Mouse (Mus musculus): ENCODE data around the gene Topors.
A peak's percentile ranks its signal among the peaks of the same experiment; 100 is the strongest.

Topors gene

DNA sequence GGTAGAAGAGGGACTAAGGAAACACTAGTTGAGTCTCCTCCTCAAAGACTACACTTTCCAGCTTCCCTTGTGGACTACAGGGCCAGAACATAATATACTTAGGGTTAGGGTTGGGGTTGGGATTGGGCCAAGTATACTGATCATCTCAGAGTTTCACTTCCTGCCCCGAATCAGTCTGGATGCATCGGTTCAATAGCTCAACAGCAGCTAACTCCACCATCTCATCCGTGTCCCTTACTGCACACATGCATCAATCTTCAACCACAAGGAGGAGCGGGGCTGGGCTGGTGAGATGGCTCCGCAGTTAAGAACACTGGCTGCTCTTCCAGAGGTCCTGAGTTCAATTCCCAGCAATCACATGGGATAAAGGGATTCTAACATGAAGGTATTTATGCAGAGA, 18.7 kb downstream of the Topors start:
- DNase-seq (ENCODE audit: low spot score): no peak

DNA sequence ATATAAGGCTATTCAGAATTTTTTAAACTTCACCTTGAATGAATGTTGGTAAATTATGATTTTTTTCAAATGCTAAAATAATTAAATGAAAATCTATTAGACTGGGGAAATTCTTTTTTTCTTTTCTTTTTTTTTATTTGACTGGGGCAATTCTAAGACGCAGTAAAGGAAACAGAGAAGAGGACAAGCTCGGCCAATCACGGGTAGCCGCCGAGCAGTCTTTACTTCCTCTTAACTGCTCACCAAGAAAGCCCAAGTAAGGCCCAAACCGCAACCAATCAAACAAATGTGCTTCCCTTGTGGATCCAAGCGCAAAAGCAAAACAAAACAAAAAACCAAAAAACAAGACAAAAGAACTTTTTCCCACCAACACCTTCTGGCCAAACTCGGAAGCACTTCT, 25.6 kb downstream of the Topors start:
- DNase-seq (ENCODE audit: low spot score): no peak

DNA sequence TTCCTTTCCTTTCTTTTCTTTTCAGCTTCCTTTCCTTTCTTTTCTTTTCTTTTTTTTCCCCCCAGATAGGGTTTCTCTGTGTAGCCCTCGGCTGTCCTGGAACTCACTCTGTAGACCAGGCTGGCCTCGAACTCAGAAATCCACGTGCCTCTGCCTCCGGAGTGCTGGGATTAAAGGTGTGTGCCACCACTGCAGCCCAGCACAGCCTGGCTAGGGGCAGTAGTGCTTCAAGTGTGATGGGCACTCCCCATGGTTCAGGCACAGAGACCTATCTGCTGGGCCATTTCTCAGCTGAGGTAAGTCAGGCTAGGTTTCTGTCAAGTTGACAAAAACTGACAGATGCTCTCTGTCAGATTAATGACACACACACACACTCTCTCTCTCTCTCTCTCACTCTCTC, 26.6 kb downstream of the Topors start:
- DNase-seq (ENCODE audit: low spot score): no peak

DNA sequence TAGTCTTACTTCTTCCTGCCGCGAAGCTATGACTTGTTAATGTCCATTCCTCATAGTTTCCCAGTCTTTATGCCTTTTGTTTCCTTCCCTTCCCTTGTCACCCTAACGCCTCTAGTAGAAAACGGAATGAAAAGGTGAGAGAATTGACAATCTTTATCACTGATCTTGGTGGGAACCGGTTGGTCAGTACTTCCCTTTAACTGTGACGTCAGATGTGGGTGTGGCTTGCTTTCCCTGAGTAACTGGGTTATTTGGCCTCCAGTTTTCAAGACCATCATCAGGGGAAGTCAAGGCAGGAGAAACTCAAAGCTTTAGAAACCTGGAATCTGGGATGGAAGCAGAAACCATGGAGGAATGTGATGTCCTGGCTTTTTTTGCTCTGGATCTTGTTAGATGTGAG, 27.7 kb downstream of the Topors start:
- DNase-seq (ENCODE audit: low spot score): no peak

GRCm38 (mm10) chr4:40240272-40240744, 29.3 kb downstream of the Topors start:
- no peak for DNase-seq (ENCODE audit: low spot score)

DNA sequence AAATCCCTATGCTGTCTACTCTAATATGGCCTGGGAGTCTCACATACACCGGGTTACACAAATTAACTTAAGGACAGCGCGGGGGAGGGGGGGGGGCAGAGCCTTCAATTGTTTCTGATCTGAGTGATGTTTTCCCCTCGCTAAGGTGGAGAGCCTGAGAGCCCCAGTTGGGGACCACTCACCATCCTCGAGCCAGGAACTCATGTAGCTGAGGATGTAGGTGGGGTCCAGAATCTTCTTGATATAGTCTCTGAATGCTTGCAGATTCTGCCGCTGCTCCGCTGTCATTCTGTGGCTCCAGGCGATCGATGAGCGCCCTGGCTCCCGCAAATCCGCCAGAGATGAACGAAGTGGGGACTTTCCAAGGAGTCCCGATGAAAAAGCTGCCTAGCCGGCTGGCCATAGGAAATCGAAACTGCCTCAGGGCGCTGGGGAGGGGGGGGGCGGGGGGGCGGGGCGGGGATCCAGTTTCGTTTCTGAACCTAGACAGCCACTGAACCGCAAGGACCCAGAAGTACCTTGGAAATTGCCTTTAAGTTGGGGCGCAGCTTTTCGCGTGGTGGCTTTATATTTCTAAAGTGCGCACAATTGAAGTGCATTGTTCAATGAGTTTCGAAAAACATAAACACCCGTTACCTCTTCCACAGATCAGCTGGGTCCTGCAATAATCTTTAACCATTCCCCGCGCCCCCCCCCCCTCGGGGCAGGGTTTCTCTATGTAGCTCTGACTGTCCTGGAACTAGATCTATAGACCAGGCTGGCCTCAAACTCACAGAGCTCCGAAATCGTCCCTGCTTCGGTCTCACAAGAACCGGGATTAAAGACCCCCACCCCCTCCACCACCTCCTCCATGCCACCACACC, 30.0 kb downstream of the Topors start, which contains the start of gene Ddx58:
Ddx58 (minus strand) TSS at position 420 of the 863 bp plus-strand sequence.
- DNase-seq (ENCODE audit: low spot score): peak; percentile 82

GRCm38 (mm10) chr4:40238483-40239408, 30.9 kb downstream of the Topors start:
- DNase-seq (ENCODE audit: low spot score): peak; percentile 79

- DNase-seq (ENCODE audit: low spot score): no peak
Observed at GRCm38 (mm10) chr4:40236829-40237228, 32.8 kb downstream of the Topors start.

DNA sequence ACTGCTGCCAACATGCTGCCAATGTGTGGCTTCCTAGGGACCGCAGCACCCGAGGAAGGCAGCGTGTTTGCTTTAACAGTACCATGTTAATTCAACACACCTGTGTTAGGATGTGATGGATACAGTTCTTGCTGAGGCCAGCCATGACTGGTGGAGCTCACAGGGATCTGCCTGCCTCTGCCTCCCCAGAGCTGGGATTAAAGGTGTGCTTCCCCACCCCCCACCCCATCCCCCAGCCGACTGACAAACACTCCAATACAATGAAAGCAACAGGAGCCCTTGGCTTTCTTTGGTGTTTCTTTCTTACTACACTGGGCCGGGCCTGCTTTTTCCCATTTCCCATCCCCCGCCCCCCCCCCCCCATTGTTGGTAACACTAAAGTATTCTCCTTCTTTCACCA, 35.4 kb downstream of the Topors start:
- DNase-seq (ENCODE audit: low spot score): no peak

DNA sequence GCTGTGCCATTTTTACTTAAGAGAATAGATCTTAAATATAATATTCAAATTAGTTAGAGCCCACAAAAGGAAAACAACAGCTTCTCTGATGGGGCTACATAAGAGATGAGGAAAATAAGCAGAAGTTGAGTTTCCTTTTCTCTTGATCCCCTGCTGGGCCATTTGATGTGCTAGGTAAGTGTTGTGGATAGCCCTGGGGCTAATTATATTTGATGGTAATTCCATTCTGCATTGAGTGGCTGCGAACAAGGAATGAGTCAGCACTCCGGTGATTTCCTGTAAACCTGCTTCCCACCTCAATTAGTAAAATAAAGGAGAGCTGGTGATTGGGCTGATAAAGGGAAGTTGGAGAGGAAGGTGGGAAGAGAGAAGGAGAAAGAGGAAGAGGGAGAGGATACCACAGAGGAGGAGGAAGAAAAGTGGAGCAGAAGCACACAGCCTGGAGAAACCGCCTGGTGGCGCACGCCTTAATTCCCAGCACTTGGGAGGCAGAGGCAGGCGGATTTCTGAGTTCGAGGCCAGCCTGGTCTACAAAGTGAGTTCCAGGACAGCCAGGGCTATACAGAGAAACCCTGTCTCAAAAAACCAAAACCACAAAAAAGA, 36.5 kb downstream of the Topors start:
- no peak for DNase-seq (ENCODE audit: low spot score)

GRCm38 (mm10) chr4:40229723-40230122, 39.9 kb downstream of the Topors start:
- no peak for DNase-seq (ENCODE audit: low spot score)

DNA sequence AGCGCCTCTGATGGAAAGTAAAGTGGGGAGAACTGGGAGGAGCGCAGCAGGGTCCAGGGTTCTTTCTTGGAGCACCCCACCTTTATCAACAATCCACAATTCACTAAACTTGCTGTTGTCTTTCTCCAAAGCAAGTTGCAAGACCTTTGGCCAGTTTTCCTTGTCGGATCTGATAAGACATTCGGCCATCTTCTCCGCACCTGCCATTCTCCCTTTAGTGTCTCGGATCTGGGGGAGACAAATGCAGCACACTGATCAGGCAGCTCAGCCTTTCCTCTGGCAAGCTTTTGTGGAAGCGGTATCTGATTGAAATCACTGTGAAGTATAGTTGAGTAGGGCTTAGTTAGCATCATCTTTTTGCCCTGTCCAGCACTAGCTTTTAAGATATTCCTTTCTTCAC, 41.8 kb downstream of the Topors start:
- no peak for DNase-seq (ENCODE audit: low spot score)

DNA sequence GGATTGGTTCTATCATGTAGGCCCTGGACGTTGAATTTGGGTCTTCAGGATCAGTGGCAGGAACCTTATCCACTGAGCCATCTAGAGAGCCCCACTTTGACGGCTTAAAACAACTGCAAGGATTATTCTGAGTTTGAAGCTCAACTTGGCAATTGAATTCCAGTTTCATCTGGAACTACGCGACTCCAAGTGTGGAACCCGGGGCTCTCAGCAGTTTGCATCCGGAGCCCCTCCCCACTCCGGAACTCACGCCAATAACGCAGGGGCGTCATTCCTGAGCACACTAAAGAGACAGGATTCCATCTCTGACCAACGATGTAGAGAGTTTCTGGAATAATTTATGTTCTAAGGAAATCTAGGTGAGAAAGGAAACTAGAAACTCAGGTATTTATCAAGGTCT, 42.5 kb downstream of the Topors start:
- DNase-seq (ENCODE audit: low spot score): no peak

GRCm38 (mm10) chr4:40226095-40226494, 43.6 kb downstream of the Topors start:
- DNase-seq (ENCODE audit: low spot score): no peak

DNA sequence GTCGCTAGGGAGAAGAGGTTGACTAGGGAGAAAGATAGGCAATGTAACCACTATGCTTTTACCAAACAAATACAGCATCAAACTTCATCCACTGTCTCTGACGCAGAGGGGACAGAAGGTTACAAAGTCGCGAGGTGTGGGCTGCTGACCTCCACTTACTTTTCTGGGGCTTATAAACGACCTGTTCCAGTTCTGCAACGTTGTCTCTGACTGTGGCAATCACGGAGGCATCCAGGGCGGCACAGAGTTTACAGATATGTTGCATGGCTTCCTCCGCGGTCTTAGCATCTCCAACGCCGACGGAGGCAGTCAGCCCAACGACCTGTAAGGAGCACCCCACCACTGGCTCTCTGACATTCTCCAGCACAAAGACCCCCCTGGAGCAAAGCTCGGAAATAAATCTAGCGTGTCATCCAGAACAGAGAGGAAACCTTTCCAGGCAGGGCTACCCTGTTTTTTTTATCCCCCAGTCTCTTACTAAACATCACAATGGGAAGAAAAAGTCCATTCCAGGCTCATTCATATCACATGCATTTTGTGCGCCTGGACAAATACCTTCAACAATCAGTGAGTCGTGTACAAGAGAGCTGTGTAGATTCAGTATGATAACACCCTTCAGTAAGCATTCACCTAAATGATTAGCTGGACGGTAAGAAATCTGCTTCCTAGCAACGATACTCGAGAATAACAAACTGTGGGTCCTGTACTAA, 47.6 kb downstream of the Topors start:
- DNase-seq (ENCODE audit: low spot score): no peak

- DNase-seq (ENCODE audit: low spot score): peak; percentile 31
Observed at GRCm38 (mm10) chr4:40221004-40221760, 48.5 kb downstream of the Topors start.

DNA sequence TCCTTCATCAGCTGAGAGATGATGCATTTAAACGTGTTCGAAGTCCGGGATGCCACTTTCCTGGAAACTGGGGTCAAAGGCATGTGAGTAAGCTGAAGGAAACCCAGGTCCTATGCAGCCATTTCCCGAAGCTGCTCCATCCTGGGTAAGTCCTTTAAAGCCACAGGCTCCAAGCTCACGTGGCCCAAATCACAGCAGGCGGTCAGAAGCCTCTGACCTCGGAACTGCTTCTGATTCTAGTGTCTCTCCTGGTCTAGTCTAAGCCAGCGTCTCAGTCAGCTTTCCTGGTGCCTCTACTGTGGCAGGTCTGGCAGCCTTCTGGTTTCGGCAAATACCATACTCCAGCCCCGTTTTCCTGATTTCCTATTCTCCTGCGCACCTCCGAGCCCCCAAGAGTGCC, 49.2 kb downstream of the Topors start:
- no peak for DNase-seq (ENCODE audit: low spot score)

DNA sequence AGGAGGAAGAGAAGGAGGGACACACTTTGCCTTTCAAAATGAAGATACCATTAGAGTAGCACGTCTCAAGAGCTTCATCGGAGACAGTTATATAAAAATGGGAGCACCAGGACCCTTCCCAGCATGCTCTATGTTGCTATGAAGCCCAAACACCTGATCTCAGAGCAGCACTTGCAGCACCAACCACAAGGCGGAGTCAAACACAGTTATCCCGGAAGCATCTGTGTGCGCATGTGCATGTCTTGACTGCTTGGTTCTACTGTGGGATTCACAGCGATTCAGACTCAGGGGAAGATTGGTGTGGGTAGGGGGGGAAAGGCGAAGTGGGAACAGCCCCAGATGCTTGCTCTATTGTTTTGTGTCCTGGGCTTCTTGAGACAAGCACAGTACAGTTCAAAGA, 51.3 kb downstream of the Topors start:
- no peak for DNase-seq (ENCODE audit: low spot score)

GRCm38 (mm10) chr4:40217910-40218309, 51.7 kb downstream of the Topors start:
- DNase-seq (ENCODE audit: low spot score): no peak

DNA sequence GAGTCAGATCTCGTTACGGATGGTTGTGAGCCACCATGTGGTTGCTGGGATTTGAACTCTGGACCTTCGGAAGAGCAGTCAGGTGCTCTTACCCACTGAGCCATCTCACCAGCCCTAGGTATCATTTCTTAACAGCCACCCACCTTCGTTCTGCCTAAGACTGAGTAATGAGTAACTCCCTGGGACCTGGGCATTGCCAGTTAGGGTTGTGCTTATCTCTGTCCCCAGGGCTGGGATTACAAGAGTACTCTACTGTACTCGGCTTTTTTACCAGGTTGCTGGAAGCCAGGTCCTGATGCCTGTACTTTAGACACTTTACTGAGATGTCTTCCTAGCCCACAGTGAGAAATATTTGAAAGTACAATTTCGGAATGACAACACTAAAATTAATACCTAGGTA, 57.5 kb downstream of the Topors start:
- no peak for DNase-seq (ENCODE audit: low spot score)

Measured in yolk sac, embryonic 10.5 days (tissue).